Comparison of ENCODE assay signal across 8 mouse cellular contexts in the genomic region with DNA sequence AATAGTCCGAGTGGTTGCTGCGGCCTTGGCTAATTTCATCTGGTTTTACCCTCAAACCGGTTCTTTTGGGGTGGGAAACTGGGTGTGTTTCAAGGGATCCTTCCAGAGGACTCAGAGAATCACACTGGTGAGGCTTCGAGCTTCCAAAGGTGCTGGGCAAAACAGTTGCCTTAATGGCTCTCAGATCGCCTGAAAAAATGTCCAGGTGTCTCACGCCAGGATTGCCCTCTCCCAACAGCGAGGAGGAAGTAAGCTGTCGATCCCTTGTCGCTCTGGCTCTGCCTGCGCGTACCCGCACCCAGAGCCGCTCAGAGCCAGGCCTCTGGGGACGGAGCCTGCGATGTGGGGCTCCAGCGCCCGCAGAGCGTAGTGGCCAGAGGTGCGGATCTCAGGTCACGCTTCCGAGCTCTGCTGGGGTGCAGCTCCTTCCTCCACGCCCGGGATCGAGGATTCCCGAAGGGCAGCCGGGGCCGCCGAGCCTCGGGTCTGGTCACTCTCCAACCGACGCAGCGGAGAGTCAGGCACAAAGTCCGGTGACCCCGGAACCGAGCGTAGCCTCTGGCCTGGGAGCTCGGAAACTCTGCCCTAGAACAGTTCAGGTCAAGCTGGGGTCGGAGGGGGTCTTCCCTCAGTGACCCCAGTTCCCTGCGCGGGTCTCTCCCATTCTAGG. TPM values are rescaled to one million over a fixed set of nuclear protein-coding genes. Genes with fewer than 3 reads are reported as not detected.
DNase-seq lines count a peak whose midpoint lies in the region; ATAC-seq lines count a peak whose summit lies in the region.

No protein-coding gene starts in this region.

- peaks cover 16% of the 10 kb centered on the region; the same call in 1 of the 2 replicates for H3K27me3 ChIP-seq in forebrain, embryonic 12.5 days

- no peak for ATAC-seq in forebrain, embryonic 12.5 days (ENCODE audit: low FRiP score)

- H3K9me3 ChIP-seq in forebrain, embryonic 12.5 days = no peaks in the 10 kb centered on the region

- DNase-seq in layer of hippocampus, postnatal 10 days (ENCODE audit: low spot score in 2 of 2) = peak; percentile 39 to 52
- no peak for DNase-seq in layer of hippocampus, adult 8-10 months (ENCODE audit: low spot score in 2 of 2)
- DNase-seq in kidney, postnatal 10 days = peak; percentile 63
- DNase-seq in neural tube, embryonic 10.5 days (ENCODE audit: extremely low spot score, low spot score) = peak; percentile 73
- no peak for DNase-seq in thymus, postnatal 36 days
- no peak for DNase-seq in cerebellum, adult 11 months
- DNase-seq in thymus, postnatal 14 days = no peak

- H3K4me1 ChIP-seq in forebrain, embryonic 12.5 days = peaks cover 63% of the 10 kb centered on the region

- WGBS in forebrain, embryonic 12.5 days = under 1% methylated on average over 40 of the region's 40 CpGs

- H3K36me3 ChIP-seq in forebrain, embryonic 12.5 days (replicated peaks) = no peaks in the 10 kb centered on the region

- peak overlapping the region; percentile 97 for H3K9ac ChIP-seq in forebrain, embryonic 12.5 days

- peak overlapping the region; percentile 94 for H3K27ac ChIP-seq in forebrain, embryonic 12.5 days

- H3K4me2 ChIP-seq in forebrain, embryonic 12.5 days = peak overlapping the region; percentile 78

- peak overlapping the region; percentile 58 for H3K4me3 ChIP-seq in forebrain, embryonic 12.5 days (replicated peaks)

RNA-seq across cellular contexts. Expression of gene Sall1, which starts 3.1 kb away (rescaled TPM):
- total RNA-seq in layer of hippocampus, postnatal 10 days (2021) = 10 to 100 TPM; 15.4 to 16.2 TPM
- total RNA-seq in layer of hippocampus, adult 8-10 months (2022) = 10 to 100 TPM; 13.0 to 26.1 (median 19.3) TPM
- polyA plus RNA-seq in forebrain, embryonic 12.5 days (2016; fragmentation: Nextera tagmentation; extraction: Ambion mirVana) = 26.6 and 33.4 TPM in 2 replicates

Comparison
In these comparisons a context has a peak if more than half of its experiments do, and no peak if none do; other contexts are left out.
1. DNase-seq: peak in layer of hippocampus, postnatal 10 days (2 of 2), kidney, postnatal 10 days (single experiment) and neural tube, embryonic 10.5 days (single experiment); none in layer of hippocampus, adult 8-10 months (0 of 2), thymus, postnatal 36 days (0 of 2), cerebellum, adult 11 months (single experiment) and thymus, postnatal 14 days (single experiment).